Comparison of ENCODE assay signal across 16 mouse cellular contexts in genomic region chr2:26744341-26744740, GRCm38 (mm10).
DNase-seq lines count a peak whose midpoint lies in the region; ATAC-seq and TF ChIP-seq lines count a peak whose summit lies in the region.
"Had no signal": no experiment of that assay in that cellular context is flagged by ENCODE, and none has a peak within 500 bp of the region (broad histone marks: within the 10 kb centered on the region; RNA-seq: fewer than 3 reads in every experiment).

No protein-coding gene starts in this region.

- H3K9me3 ChIP-seq in forebrain, postnatal 0 days (ENCODE audit: low read length): no peaks in the 10 kb centered on the region
- H3K9me3 ChIP-seq: embryonic facial prominence, embryonic 13.5 days; forebrain, embryonic 12.5 days; hindbrain, embryonic 15.5 days; liver, embryonic 13.5 days had no signal

- H3K9ac ChIP-seq in forebrain, postnatal 0 days: no peak overlapping the region
- H3K9ac ChIP-seq: embryonic facial prominence, embryonic 13.5 days; forebrain, embryonic 12.5 days; hindbrain, embryonic 15.5 days; liver, embryonic 13.5 days had no signal

- H3K4me2 ChIP-seq in forebrain, postnatal 0 days (ENCODE audit: low read depth): no peak overlapping the region
- H3K4me2 ChIP-seq: embryonic facial prominence, embryonic 13.5 days; forebrain, embryonic 12.5 days; hindbrain, embryonic 15.5 days; liver, embryonic 13.5 days had no signal

- H3K4me1 ChIP-seq in forebrain, postnatal 0 days (ENCODE audit: insufficient read depth): no peaks in the 10 kb centered on the region
- H3K4me1 ChIP-seq: embryonic facial prominence, embryonic 13.5 days; forebrain, embryonic 12.5 days; hindbrain, embryonic 15.5 days; liver, embryonic 13.5 days had no signal

- H3K79me2 ChIP-seq in macrophage (ENCODE audit: inconsistent target): no peaks in the 10 kb centered on the region

- no peak for ATAC-seq in forebrain, postnatal 0 days
- ATAC-seq: midbrain, embryonic 16.5 days had no signal

- peak; percentile 26 for DNase-seq in lung, postnatal 25 days (ENCODE audit: low spot score)
- no peak for DNase-seq in lung, postnatal 14 days
- DNase-seq in MEL-GATA-1-ER (ENCODE audit: extremely low read depth, low read depth): peak; percentile 55
- DNase-seq in frontal cortex, postnatal 36 days (ENCODE audit: low spot score in 2 of 2): no peak
- DNase-seq in MN1 (ENCODE audit: low spot score): no peak
- no peak for DNase-seq in forebrain, postnatal 0 days
- DNase-seq: adrenal gland, postnatal 25 days; cerebellum, postnatal 36 days; gastrocnemius, postnatal 10 days; liver, embryonic 13.5 days; right cerebral cortex, postnatal 14 days had no signal

- WGBS in macrophage (ENCODE audit: missing documents): 8% methylated on average over 1 of the region's 1 CpGs
- 79% methylated on average over 1 of the region's 1 CpGs for WGBS in forebrain, postnatal 0 days

- peak overlapping the region; percentile 72 for H3K27ac ChIP-seq in macrophage
- no peak overlapping the region for H3K27ac ChIP-seq in forebrain, postnatal 0 days (ENCODE audit: low read depth, low read length)
- H3K27ac ChIP-seq: embryonic facial prominence, embryonic 13.5 days; forebrain, embryonic 12.5 days; hindbrain, embryonic 15.5 days; liver, embryonic 13.5 days had no signal

- no peaks in the 10 kb centered on the region for H3K27me3 ChIP-seq in forebrain, postnatal 0 days (ENCODE audit: insufficient read depth, low read length)
- H3K27me3 ChIP-seq: embryonic facial prominence, embryonic 13.5 days; forebrain, embryonic 12.5 days; hindbrain, embryonic 15.5 days had no signal

- no peak for TF ChIP-seq CTCF in forebrain, postnatal 0 days (IDR thresholded peaks at IDR 0.05; ENCODE audit: low read depth)

- no peaks in the 10 kb centered on the region for H3K36me3 ChIP-seq in macrophage (ENCODE audit: inconsistent target)
- H3K36me3 ChIP-seq in forebrain, postnatal 0 days (ENCODE audit: insufficient read depth): no peaks in the 10 kb centered on the region
- H3K36me3 ChIP-seq: embryonic facial prominence, embryonic 13.5 days; forebrain, embryonic 12.5 days; hindbrain, embryonic 15.5 days; liver, embryonic 13.5 days had no signal

- no peak overlapping the region for H3K4me3 ChIP-seq in macrophage (ENCODE audit: inconsistent target)
- H3K4me3 ChIP-seq in forebrain, postnatal 0 days (ENCODE audit: low read depth, low read length): no peak overlapping the region
- H3K4me3 ChIP-seq: embryonic facial prominence, embryonic 13.5 days; forebrain, embryonic 12.5 days; hindbrain, embryonic 15.5 days; liver, embryonic 13.5 days had no signal

Comparison
In these comparisons a context has a peak if more than half of its experiments do, and no peak if none do; other contexts are left out.
1. DNase-seq: peak in lung, postnatal 25 days (single experiment) and MEL-GATA-1-ER (single experiment); none in lung, postnatal 14 days (single experiment), frontal cortex, postnatal 36 days (0 of 2), MN1 (single experiment) and forebrain, postnatal 0 days (single experiment).